ENCODE assay signal across 28 mouse cellular contexts in genomic region chr13:73694972-73695371, GRCm38 (mm10). TPM values are rescaled to one million over a fixed set of nuclear protein-coding genes. Genes with fewer than 3 reads are reported as not detected.
A peak's percentile ranks its signal among the peaks of the same experiment; 100 is the strongest.
DNase-seq lines count a peak whose midpoint lies in the region; ATAC-seq and TF ChIP-seq lines count a peak whose summit lies in the region.
"Had no signal": no experiment of that assay in that cellular context is flagged by ENCODE, and none has a peak within 500 bp of the region (broad histone marks: within the 10 kb centered on the region; RNA-seq: fewer than 3 reads in every experiment).

No protein-coding gene starts in this region.

- no peak overlapping the region for H3K4me3 ChIP-seq in intestine, postnatal 0 days (ENCODE audit: low read depth, low read length)
- H3K4me3 ChIP-seq in intestine, embryonic 15.5 days (replicated peaks), result no peak overlapping the region
- no peak overlapping the region for H3K4me3 ChIP-seq in forebrain, embryonic 14.5 days (ENCODE audit: low read depth, low read length)
- H3K4me3 ChIP-seq: embryonic facial prominence, embryonic 13.5 days; embryonic facial prominence, embryonic 15.5 days; erythroblast, embryonic 14.5 days; forebrain, embryonic 10.5 days; forebrain, embryonic 12.5 days; forebrain, embryonic 15.5 days had no signal

- H3K27me3 ChIP-seq in intestine, postnatal 0 days (replicated peaks; ENCODE audit: control insufficient read depth, insufficient read depth, low read length), result no peaks in the 10 kb centered on the region
- no peaks in the 10 kb centered on the region for H3K27me3 ChIP-seq in intestine, embryonic 15.5 days (replicated peaks)
- no peaks in the 10 kb centered on the region for H3K27me3 ChIP-seq in forebrain, embryonic 14.5 days (replicated peaks; ENCODE audit: control insufficient read depth, insufficient read depth, low read length)
- H3K27me3 ChIP-seq: embryonic facial prominence, embryonic 13.5 days; embryonic facial prominence, embryonic 15.5 days; forebrain, embryonic 12.5 days; forebrain, embryonic 15.5 days; Patski had no signal

- TF ChIP-seq CTCF in intestine, postnatal 0 days (IDR thresholded peaks at IDR 0.05; ENCODE audit: low read depth), result no peak

- H3K36me3 ChIP-seq in intestine, postnatal 0 days (ENCODE audit: control insufficient read depth, insufficient read depth), result peaks cover 30% of the 10 kb centered on the region; the same call in 1 of the 2 replicates
- H3K36me3 ChIP-seq in intestine, embryonic 15.5 days, result no peaks in the 10 kb centered on the region
- H3K36me3 ChIP-seq in forebrain, embryonic 14.5 days (ENCODE audit: control insufficient read depth, insufficient read depth, low read length), result no peaks in the 10 kb centered on the region
- H3K36me3 ChIP-seq: embryonic facial prominence, embryonic 13.5 days; embryonic facial prominence, embryonic 15.5 days; forebrain, embryonic 10.5 days; forebrain, embryonic 12.5 days; forebrain, embryonic 15.5 days; G1E had no signal

- H3K9me3 ChIP-seq in intestine, postnatal 0 days (ENCODE audit: control insufficient read depth), result no peaks in the 10 kb centered on the region
- no peaks in the 10 kb centered on the region for H3K9me3 ChIP-seq in intestine, embryonic 15.5 days
- H3K9me3 ChIP-seq in forebrain, embryonic 14.5 days (replicated peaks; ENCODE audit: control insufficient read depth, low read length), result no peaks in the 10 kb centered on the region
- H3K9me3 ChIP-seq: embryonic facial prominence, embryonic 13.5 days; embryonic facial prominence, embryonic 15.5 days; forebrain, embryonic 10.5 days; forebrain, embryonic 12.5 days; forebrain, embryonic 15.5 days; G1E had no signal

- no peak overlapping the region for H3K27ac ChIP-seq in intestine, postnatal 0 days (ENCODE audit: low read depth, low read length)
- H3K27ac ChIP-seq in intestine, embryonic 15.5 days, result no peak overlapping the region
- H3K27ac ChIP-seq in forebrain, embryonic 14.5 days (ENCODE audit: low read depth, low read length), result no peak overlapping the region
- H3K27ac ChIP-seq: embryonic facial prominence, embryonic 13.5 days; embryonic facial prominence, embryonic 15.5 days; forebrain, embryonic 10.5 days; forebrain, embryonic 12.5 days; forebrain, embryonic 15.5 days had no signal

- no peak overlapping the region for H3K9ac ChIP-seq in intestine, postnatal 0 days (ENCODE audit: low read depth, low read length)
- H3K9ac ChIP-seq in intestine, embryonic 15.5 days, result no peak overlapping the region
- no peak overlapping the region for H3K9ac ChIP-seq in forebrain, embryonic 14.5 days (ENCODE audit: low read length)
- H3K9ac ChIP-seq: embryonic facial prominence, embryonic 13.5 days; embryonic facial prominence, embryonic 15.5 days; forebrain, embryonic 12.5 days; forebrain, embryonic 15.5 days; forebrain, postnatal 0 days had no signal

- peaks cover 6% of the 10 kb centered on the region; the same call in 1 of the 2 replicates for H3K4me1 ChIP-seq in intestine, postnatal 0 days (replicated peaks; ENCODE audit: control insufficient read depth, insufficient read depth, low read length)
- H3K4me1 ChIP-seq in intestine, embryonic 15.5 days (replicated peaks), result no peaks in the 10 kb centered on the region
- no peaks in the 10 kb centered on the region for H3K4me1 ChIP-seq in forebrain, embryonic 14.5 days (ENCODE audit: control insufficient read depth, insufficient read depth, low read length)
- H3K4me1 ChIP-seq: embryonic facial prominence, embryonic 13.5 days; embryonic facial prominence, embryonic 15.5 days; forebrain, embryonic 12.5 days; forebrain, embryonic 15.5 days had no signal

- ATAC-seq in intestine, postnatal 0 days, result no peak
- no peak for ATAC-seq in intestine, embryonic 15.5 days
- ATAC-seq in megakaryocyte progenitor cell, adult 5-6 weeks (replicated peaks; ENCODE audit: poor library complexity), result peak; percentile 35; the same call in 1 of the 2 replicates
- ATAC-seq in forebrain, embryonic 14.5 days, result no peak
- ATAC-seq: activated CD4-positive, CD25-positive, alpha-beta regulatory T cell, adult 4 months; CD4-positive, CD25-positive, alpha-beta regulatory T cell, adult 4 months; forebrain, embryonic 15.5 days; forebrain, postnatal 0 days; Patski had no signal

- WGBS in intestine, postnatal 0 days, result 69% methylated on average over 1 of the region's 1 CpGs
- 87% methylated on average over 1 of the region's 1 CpGs for whole genome bisulfite sequencing in intestine, embryonic 15.5 days
- WGBS in forebrain, embryonic 14.5 days, result 77% methylated on average over 1 of the region's 1 CpGs

- no peak for DNase-seq in forebrain, embryonic 14.5 days (ENCODE audit: low spot score)
- no peak for DNase-seq in ovary, adult 18-20 months (ENCODE audit: low spot score)
- DNase-seq: adrenal gland, adult 8-10 months; adrenal gland, postnatal 14 days; adrenal gland, postnatal 36 days; B cell, adult 2 months; cerebellum, adult 11-12 months; cerebellum, adult 2 months; cerebellum, adult 9-10 months; cerebellum, postnatal 10 days; cerebellum, postnatal 25 days; embryo, embryonic 11 days; forebrain, postnatal 0 days had no signal

- H3K4me2 ChIP-seq in intestine, postnatal 0 days (replicated peaks; ENCODE audit: low read depth), result 0 out of 2 replicates have a peak overlapping the region, but pooled peaks have one; percentile 6
- H3K4me2 ChIP-seq in intestine, embryonic 15.5 days (replicated peaks), result no peak overlapping the region
- no peak overlapping the region for H3K4me2 ChIP-seq in forebrain, embryonic 14.5 days (ENCODE audit: low read length)
- H3K4me2 ChIP-seq: embryonic facial prominence, embryonic 13.5 days; embryonic facial prominence, embryonic 15.5 days; forebrain, embryonic 12.5 days; forebrain, embryonic 15.5 days had no signal

RNA-seq across cellular contexts. Expression of gene Slc6a19, which starts 9.7 kb away (rescaled TPM):
- 110 and 119 TPM in 2 replicates for polyA plus RNA-seq in intestine, postnatal 0 days (2015; fragmentation: Nextera tagmentation; extraction: Ambion mirVana)
- polyA plus RNA-seq in intestine, embryonic 15.5 days (2015; fragmentation: Nextera tagmentation; extraction: Ambion mirVana), result 10.4 and 13.2 TPM in 2 replicates
- total RNA-seq in megakaryocyte progenitor cell, adult 5-6 weeks (2015), result not detected in 2 replicates
- total RNA-seq in megakaryocyte progenitor cell, adult 5-6 weeks (2017), result not detected in 2 replicates
- 0.28 and 0.41 TPM in 2 replicates for polyA plus RNA-seq in forebrain, embryonic 14.5 days (2014; fragmentation: Nextera tagmentation; extraction: Ambion mirVana)
- polyA plus RNA-seq: CD4-positive, CD25-positive, alpha-beta regulatory T cell, adult 4 months; embryonic facial prominence, embryonic 13.5 days; erythroblast, embryonic 14.5 days; G1E had no signal

RNA-seq across cellular contexts. Expression of gene Slc6a18, which starts 17.1 kb away (rescaled TPM):
- 0.04 and 0.20 TPM in 2 replicates for polyA plus RNA-seq in intestine, postnatal 0 days (2015; fragmentation: Nextera tagmentation; extraction: Ambion mirVana)
- not detected in 2 replicates for polyA plus RNA-seq in intestine, embryonic 15.5 days (2015; fragmentation: Nextera tagmentation; extraction: Ambion mirVana)
- not detected in 2 replicates for total RNA-seq in megakaryocyte progenitor cell, adult 5-6 weeks (2015)
- not detected in 2 replicates for total RNA-seq in megakaryocyte progenitor cell, adult 5-6 weeks (2017)
- not detected in 2 replicates for polyA plus RNA-seq in forebrain, embryonic 14.5 days (2014; fragmentation: Nextera tagmentation; extraction: Ambion mirVana)
- total RNA-seq: adrenal gland, adult 8-10 months; adrenal gland, postnatal 14 days; adrenal gland, postnatal 36 days; CH12.LX; forebrain, postnatal 0 days had no signal
- polyA plus RNA-seq: activated CD4-positive, CD25-positive, alpha-beta regulatory T cell, adult 4 months; CD4-positive, CD25-positive, alpha-beta regulatory T cell, adult 4 months; cerebellum, adult 2 months; embryonic facial prominence, embryonic 11.5 days; embryonic facial prominence, embryonic 13.5 days; embryonic facial prominence, embryonic 15.5 days; erythroblast, embryonic 14.5 days; forebrain, embryonic 10.5 days; forebrain, embryonic 12.5 days; forebrain, embryonic 15.5 days; forebrain, postnatal 0 days; G1E had no signal

RNA-seq across cellular contexts. Expression of gene Slc12a7, which starts 37.9 kb away (rescaled TPM):
- 12.9 and 13.4 TPM in 2 replicates for polyA plus RNA-seq in intestine, postnatal 0 days (2015; fragmentation: Nextera tagmentation; extraction: Ambion mirVana)
- 25.3 and 27.4 TPM in 2 replicates for polyA plus RNA-seq in intestine, embryonic 15.5 days (2015; fragmentation: Nextera tagmentation; extraction: Ambion mirVana)
- total RNA-seq in megakaryocyte progenitor cell, adult 5-6 weeks (2015), result 4.3 and 7.5 TPM in 2 replicates
- 3.4 and 3.6 TPM in 2 replicates for total RNA-seq in megakaryocyte progenitor cell, adult 5-6 weeks (2017)
- polyA plus RNA-seq in forebrain, embryonic 14.5 days (2014; fragmentation: Nextera tagmentation; extraction: Ambion mirVana), result 14.5 and 16.6 TPM in 2 replicates
